Mouse (Mus musculus) spleen, adult 2 months (tissue): ENCODE results near the gene Slc41a3.

Experiments
- CTCF ChIP-seq: fragments of 200-500 bp; IDR thresholded peaks from 2 replicates; pipeline ENCODE4 v1.5.1; 2011; ENCODE audit warnings: mild to moderate bottlenecking, inconsistent platforms; ENCODE audit not compliant: insufficient read depth, insufficient read length, insufficient replicate concordance; ENCODE audit errors: extremely low read depth
- POLR2A ChIP-seq: fragments of 200-500 bp; IDR thresholded peaks from 2 replicates; pipeline ENCODE4 v1.6.1; 2011; ENCODE audit warnings: low read depth, low read length, inconsistent platforms

DNA sequence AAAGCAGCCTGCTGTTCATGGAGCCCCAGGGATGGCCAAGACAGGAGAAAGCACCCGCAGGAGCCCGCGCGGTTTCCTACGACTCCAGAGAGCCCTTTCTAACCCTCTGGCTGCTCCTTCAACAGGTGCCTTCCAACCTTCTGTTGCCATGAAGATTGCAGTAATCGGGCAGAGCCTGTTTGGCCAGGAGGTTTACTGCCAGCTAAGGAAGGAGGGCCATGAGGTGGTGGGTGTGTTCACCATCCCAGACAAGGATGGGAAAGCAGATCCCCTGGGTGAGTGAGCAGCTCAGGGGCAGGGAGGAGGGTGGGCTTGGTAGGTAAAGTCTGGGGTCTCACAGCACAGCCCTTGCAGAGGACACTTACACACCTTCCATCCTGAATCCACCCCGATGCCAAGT lies 47.4 kb upstream of the Slc41a3 start:
- TF ChIP-seq POLR2A (no peak), CTCF (no peak)
